Mouse (Mus musculus) spleen, adult 2 months (tissue): ENCODE measurements around the gene Map6d1. TPM values are rescaled to one million over a fixed set of nuclear protein-coding genes. Genes with fewer than 3 reads are reported as not detected.

ENCODE experiments used
- DNase-seq, 2 experiments: peaks; one replicate each; pipeline versions ENCODE4 v3.0.0 to v3.0.0-alpha.2; 2012 to 2021; ENCODE audit warnings: low spot score in 2 of 2, low read depth in 1 of 2
- H3K27ac ChIP-seq: fragments of 200-500 bp; 2 replicates; pipeline ENCODE4 v1.5.1; 2012; ENCODE audit warnings: low read length, inconsistent platforms; ENCODE audit not compliant: insufficient read depth
- H3K27me3 ChIP-seq: fragments of 200-500 bp; 2 replicates; pipeline ENCODE4 v1.6.1; 2012; ENCODE audit warnings: mild to moderate bottlenecking, moderate library complexity, low read length, inconsistent platforms; ENCODE audit not compliant: control insufficient read depth, insufficient read depth
- H3K36me3 ChIP-seq: fragments of 200-500 bp; 2 replicates; pipeline ENCODE4 v1.6.1; 2012; ENCODE audit warnings: mild to moderate bottlenecking, low read length, inconsistent platforms; ENCODE audit not compliant: control insufficient read depth, insufficient read depth
- H3K4me1 ChIP-seq: fragments of 200-500 bp; 2 replicates; pipeline ENCODE4 v1.6.1; 2011; ENCODE audit warnings: inconsistent platforms; ENCODE audit not compliant: control insufficient read depth, insufficient read depth, insufficient read length
- H3K4me3 ChIP-seq: fragments of 200-500 bp; 2 replicates; pipeline ENCODE4 v1.5.1; 2011; ENCODE audit warnings: mild to moderate bottlenecking, inconsistent platforms; ENCODE audit not compliant: insufficient read depth, insufficient read length; ENCODE audit errors: extremely low read depth
- CTCF ChIP-seq: fragments of 200-500 bp; IDR thresholded peaks from 2 replicates; pipeline ENCODE4 v1.5.1; 2011; ENCODE audit warnings: mild to moderate bottlenecking, inconsistent platforms; ENCODE audit not compliant: insufficient read depth, insufficient read length, insufficient replicate concordance; ENCODE audit errors: extremely low read depth
- POLR2A ChIP-seq: fragments of 200-500 bp; IDR thresholded peaks from 2 replicates; pipeline ENCODE4 v1.6.1; 2011; ENCODE audit warnings: low read depth, low read length, inconsistent platforms
- WGBS: fragments of 180-500 bp; shearing (Covaris S2); methylation state at CpG from one replicate; pipeline ENCODE4 v1.1.7; 2018; 5-methylcytosine and 5-hydroxymethylcytosine counted together
- polyA plus RNA-seq: library from polyadenylated mRNA; depleted of rRNA; stranded (reverse); fragments of >200 nt; gene quantifications from 2 replicates; pipeline ENCODE4 v1.2.3, GENCODE M21; 2012

Map6d1 gene
- polyA plus RNA-seq, 1 experiment = 0.26 TPM

DNA sequence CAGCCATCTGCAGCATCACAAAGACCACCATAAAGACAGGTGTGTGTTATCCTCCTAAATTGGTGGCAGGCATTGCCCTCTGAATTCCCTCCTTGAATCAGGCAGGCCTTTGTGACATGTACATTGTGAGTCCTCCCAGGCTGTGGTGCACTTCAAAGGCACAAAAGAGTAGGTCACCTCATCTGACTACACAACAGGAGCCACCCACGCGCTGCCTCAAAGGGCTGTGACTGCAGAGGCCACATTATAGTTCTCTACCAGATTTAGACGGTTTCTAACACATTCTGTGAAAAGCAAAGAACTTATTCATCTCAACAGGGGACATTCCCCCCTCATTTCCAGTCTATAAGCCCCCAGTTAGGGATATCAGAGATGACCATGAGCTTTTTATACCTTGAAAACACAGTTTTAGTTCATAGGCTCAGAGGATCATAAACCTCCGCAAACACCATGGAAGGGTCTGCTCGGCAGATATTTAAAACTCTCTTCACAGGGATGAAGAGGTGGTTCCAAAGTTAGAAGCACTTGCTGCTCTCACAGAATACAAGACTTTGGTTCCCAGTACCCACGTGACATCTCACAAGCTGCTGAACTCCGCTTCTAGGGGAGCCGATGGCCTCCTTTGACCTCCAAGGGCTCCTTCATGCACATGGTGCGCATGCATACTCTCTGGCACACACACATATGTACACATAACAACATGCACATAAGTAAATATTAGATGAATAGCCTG, 7.5 kb upstream of the Map6d1 start:
- TF ChIP-seq POLR2A (no peak), CTCF (no peak)
- DNase-seq = no peak
- Histone ChIP-seq H3K36me3 (no peaks in the 10 kb centered on the region), H3K4me3 (no peak overlapping the region), H3K4me1 (no peaks in the 10 kb centered on the region), H3K27ac (no peak overlapping the region), H3K27me3 (no peaks in the 10 kb centered on the region)
- 88% methylated on average over 9 of the region's 9 CpGs for WGBS

- Histone ChIP-seq H3K27me3 (no peaks in the 10 kb centered on the region), H3K4me1 (no peaks in the 10 kb centered on the region)
- DNase-seq = no peak
These were observed 5.9 kb upstream of the Map6d1 start for GRCm38 (mm10) chr16:20247103-20247502.

GRCm38 (mm10) chr16:20238646-20239045, 2.5 kb downstream of the Map6d1 start:
- WGBS = 85% methylated on average over 4 of the region's 4 CpGs
- Histone ChIP-seq H3K4me3 (no peak overlapping the region), H3K4me1 (peaks cover 8% of the 10 kb centered on the region), H3K27ac (no peak overlapping the region), H3K36me3 (no peaks in the 10 kb centered on the region), H3K27me3 (peaks cover 9% of the 10 kb centered on the region)
- TF ChIP-seq POLR2A (no peak), CTCF (no peak)
- DNase-seq = no peak

More at GRCm38 (mm10) chr16:20247103-20247502, 5.9 kb upstream of the Map6d1 start:
- Histone ChIP-seq H3K27ac (no peak overlapping the region), H3K36me3 (no peaks in the 10 kb centered on the region), H3K4me3 (no peak overlapping the region)
- TF ChIP-seq CTCF = no peak
- TF ChIP-seq POLR2A = no peak

- no peak overlapping the region for H3K4me3 ChIP-seq
- H3K27me3 ChIP-seq = peaks cover 9% of the 10 kb centered on the region
- DNase-seq = no peak
- TF ChIP-seq CTCF (no peak), POLR2A (no peak)
- H3K4me1 ChIP-seq = peaks cover 8% of the 10 kb centered on the region
- no peaks in the 10 kb centered on the region for H3K36me3 ChIP-seq
- 89% methylated on average over 4 of the region's 4 CpGs for WGBS
- no peak overlapping the region for H3K27ac ChIP-seq
These were observed 3.7 kb downstream of the Map6d1 start for GRCm38 (mm10) chr16:20237426-20237825.

- WGBS = 68% methylated on average over 4 of the region's 4 CpGs
These were observed 6.8 kb downstream of the Map6d1 start for GRCm38 (mm10) chr16:20234406-20234805.

GRCm38 (mm10) chr16:20228167-20228566, 13.0 kb downstream of the Map6d1 start:
- H3K36me3 ChIP-seq = peaks cover 16% of the 10 kb centered on the region
- no peaks in the 10 kb centered on the region for H3K4me1 ChIP-seq
- no peak for TF ChIP-seq CTCF
- no peak for TF ChIP-seq POLR2A
- H3K4me3 ChIP-seq = no peak overlapping the region
- no peak for DNase-seq
- H3K27me3 ChIP-seq = no peaks in the 10 kb centered on the region
- H3K27ac ChIP-seq = no peak overlapping the region
- WGBS = 89% methylated on average over 5 of the region's 5 CpGs

More at GRCm38 (mm10) chr16:20234406-20234805, 6.8 kb downstream of the Map6d1 start:
- Histone ChIP-seq H3K4me1 (no peaks in the 10 kb centered on the region), H3K27ac (no peak overlapping the region), H3K4me3 (no peak overlapping the region), H3K36me3 (peaks cover 4% of the 10 kb centered on the region), H3K27me3 (no peaks in the 10 kb centered on the region)
- TF ChIP-seq CTCF = no peak
- no peak for TF ChIP-seq POLR2A
- no peak for DNase-seq

- Histone ChIP-seq H3K27ac (no peak overlapping the region), H3K4me1 (no peaks in the 10 kb centered on the region), H3K27me3 (no peaks in the 10 kb centered on the region), H3K4me3 (no peak overlapping the region), H3K36me3 (peaks cover 21% of the 10 kb centered on the region)
- DNase-seq = no peak
- 78% methylated on average over 6 of the region's 6 CpGs for WGBS
- TF ChIP-seq POLR2A = no peak
- no peak for TF ChIP-seq CTCF
These were observed 13.7 kb downstream of the Map6d1 start for GRCm38 (mm10) chr16:20227504-20227903.
